Mouse (Mus musculus): ENCODE results near the gene Gm42906. TPM values are rescaled to one million over a fixed set of nuclear protein-coding genes. Genes with fewer than 3 reads are reported as not detected.

Gm42906 gene
- total RNA-seq, 2 experiments from 2014 or later: not detected

- Histone ChIP-seq H3K27ac (no peak overlapping the region; the same call in 1 of the 2 replicates), H3K4me3 (no peak overlapping the region)
- no peak for TF ChIP-seq CTCF (IDR thresholded peaks at IDR 0.05)
- intact Hi-C loops (cut with DNase I): no loop called here
- DNase-seq (ENCODE audit: extremely low spot score in 1 of 2, low spot score in 2 of 2): no peak
Measured at GRCm38 (mm10) chr5:151173774-151174173, 254.2 kb downstream of the Gm42906 start.

DNA sequence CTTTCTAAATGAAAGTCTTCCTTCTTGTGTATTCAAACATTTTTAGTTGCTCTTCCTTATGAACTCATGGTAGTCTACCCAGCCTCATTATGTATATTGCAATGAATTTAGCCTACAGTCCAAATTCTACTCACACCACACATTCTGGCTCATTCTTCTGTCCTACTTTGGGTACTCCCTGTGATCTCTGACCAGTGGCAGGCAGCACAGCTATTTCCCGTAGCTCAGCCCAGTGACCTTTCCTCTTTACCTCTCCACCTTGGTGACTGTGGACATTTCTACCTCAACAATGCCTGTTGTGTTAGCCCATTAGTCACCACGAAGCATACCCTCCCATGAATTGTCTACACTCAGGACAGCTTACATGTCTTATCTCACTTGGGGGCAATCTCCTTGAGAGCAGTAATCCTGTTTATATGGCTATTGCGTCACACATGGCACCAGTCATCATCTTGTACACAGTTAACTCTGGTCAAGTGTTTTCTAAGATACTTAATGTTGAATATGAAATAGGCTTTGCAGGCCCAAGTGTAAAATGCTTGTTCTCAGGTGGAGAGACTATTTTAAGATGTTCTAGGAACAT, 257.7 kb downstream of the Gm42906 start:
- DNase-seq (ENCODE audit: extremely low spot score in 1 of 2, low spot score in 2 of 2): no peak
- no peak for TF ChIP-seq CTCF (IDR thresholded peaks at IDR 0.05)
- intact Hi-C loops (cut with DNase I): no loop called here
- Histone ChIP-seq H3K4me3 (no peak overlapping the region), H3K27ac (no peak overlapping the region)

DNA sequence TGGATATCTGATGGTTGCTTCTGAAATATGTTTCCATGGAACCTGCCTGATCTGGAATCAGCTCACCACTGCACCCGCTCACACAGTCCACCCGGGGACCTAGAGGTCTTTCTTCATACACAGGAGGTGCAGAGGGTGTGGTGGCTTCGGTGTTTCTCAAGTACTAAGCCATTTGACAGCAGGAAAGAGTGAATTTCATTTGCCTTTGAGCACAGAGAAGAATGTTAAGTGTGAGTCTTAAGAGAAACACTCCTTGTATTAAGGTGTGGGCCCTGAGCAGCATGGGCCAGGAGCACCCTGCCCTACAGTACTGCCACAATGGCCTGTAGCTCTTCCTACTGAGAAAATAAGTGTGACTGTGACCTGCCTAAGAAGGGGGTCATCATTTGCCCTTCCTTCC, 259.8 kb downstream of the Gm42906 start:
- DNase-seq (ENCODE audit: extremely low spot score in 1 of 2, low spot score in 2 of 2): no peak
- H3K4me3 ChIP-seq: no peak overlapping the region
- TF ChIP-seq CTCF (IDR thresholded peaks at IDR 0.05): no peak
- intact Hi-C loops (cut with DNase I): no loop called here
- H3K27ac ChIP-seq: no peak overlapping the region

GRCm38 (mm10) chr5:151167641-151168040, 260.3 kb downstream of the Gm42906 start:
- intact Hi-C loops (cut with DNase I): no loop called here
- DNase-seq (ENCODE audit: extremely low spot score in 1 of 2, low spot score in 2 of 2): no peak
- no peak overlapping the region for H3K4me3 ChIP-seq
- H3K27ac ChIP-seq: no peak overlapping the region
- no peak for TF ChIP-seq CTCF (IDR thresholded peaks at IDR 0.05)

DNA sequence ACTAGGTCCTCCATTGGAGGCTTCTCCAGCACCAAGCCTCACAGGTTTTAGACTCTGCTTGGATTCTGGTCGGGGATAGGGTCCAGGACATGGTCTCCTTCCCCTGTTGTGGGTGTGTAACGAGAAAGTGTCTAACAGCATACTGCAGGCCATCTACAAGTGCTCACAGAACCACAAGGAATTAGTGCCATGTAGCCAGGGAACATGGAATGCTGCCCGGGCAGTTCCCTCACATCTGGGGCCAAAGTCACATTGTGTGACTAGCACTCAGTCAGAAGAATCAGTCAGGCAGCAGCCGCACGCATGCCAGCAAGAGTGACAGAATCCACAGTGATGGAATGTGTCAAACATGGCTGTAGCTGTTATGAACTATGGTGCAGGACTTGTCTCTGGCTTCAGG, 261.7 kb downstream of the Gm42906 start:
- intact Hi-C loops (cut with DNase I): no loop called here
- Histone ChIP-seq H3K4me3 (no peak overlapping the region), H3K27ac (0 out of 2 replicates have a peak overlapping the region, but pooled peaks have one; percentile 37)
- TF ChIP-seq CTCF (IDR thresholded peaks at IDR 0.05): no peak
- peak in 1 of 2 experiments; percentile 13 for DNase-seq (ENCODE audit: extremely low spot score in 1 of 2, low spot score in 2 of 2)

GRCm38 (mm10) chr5:151165381-151166016, 262.5 kb downstream of the Gm42906 start:
- intact Hi-C loops (cut with DNase I): no loop called here
- no peak overlapping the region for H3K27ac ChIP-seq

GRCm38 (mm10) chr5:151164815-151165214, 263.1 kb downstream of the Gm42906 start:
- TF ChIP-seq CTCF (IDR thresholded peaks at IDR 0.05): no peak
- no peak for DNase-seq (ENCODE audit: extremely low spot score in 1 of 2, low spot score in 2 of 2)
- H3K27ac ChIP-seq: peak overlapping the region; percentile 21; the same call in 1 of the 2 replicates
- H3K4me3 ChIP-seq: no peak overlapping the region
- intact Hi-C loops (cut with DNase I): no loop called here

More at GRCm38 (mm10) chr5:151165381-151166016, 262.5 kb downstream of the Gm42906 start:
- DNase-seq (ENCODE audit: extremely low spot score in 1 of 2, low spot score in 2 of 2): no peak
- H3K4me3 ChIP-seq: no peak overlapping the region
- no peak for TF ChIP-seq CTCF (IDR thresholded peaks at IDR 0.05)

GRCm38 (mm10) chr5:151162642-151163041, 265.3 kb downstream of the Gm42906 start:
- intact Hi-C loops (cut with DNase I): no loop called here
- Histone ChIP-seq H3K4me3 (no peak overlapping the region), H3K27ac (no peak overlapping the region)
- DNase-seq (ENCODE audit: extremely low spot score in 1 of 2, low spot score in 2 of 2): no peak
- TF ChIP-seq CTCF (IDR thresholded peaks at IDR 0.05): no peak

DNA sequence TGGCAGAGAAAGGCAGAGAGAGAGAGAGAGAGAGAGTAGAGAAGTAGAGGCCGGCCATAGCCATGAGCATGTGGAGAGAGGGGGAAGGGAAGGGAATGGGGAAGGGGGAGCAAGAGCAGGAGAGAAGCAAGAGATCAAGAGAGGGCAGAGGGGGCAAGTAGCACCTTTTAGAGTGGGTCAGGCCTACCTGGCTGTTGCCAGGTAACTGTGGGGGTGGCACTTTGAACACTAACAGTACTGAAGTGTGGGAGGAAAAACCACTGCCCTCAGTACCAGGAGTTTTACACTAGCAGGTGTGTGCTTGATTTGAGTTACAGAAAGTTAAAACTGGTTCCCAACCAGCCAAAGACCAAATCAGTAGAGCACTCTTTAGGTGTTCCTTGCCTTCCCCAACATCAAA, 272.7 kb downstream of the Gm42906 start:
- TF ChIP-seq CTCF (IDR thresholded peaks at IDR 0.05): no peak
- DNase-seq (ENCODE audit: extremely low spot score in 1 of 2, low spot score in 2 of 2): no peak
- intact Hi-C loops (cut with DNase I): no loop called here
- H3K4me3 ChIP-seq: no peak overlapping the region
- H3K27ac ChIP-seq: no peak overlapping the region

DNA sequence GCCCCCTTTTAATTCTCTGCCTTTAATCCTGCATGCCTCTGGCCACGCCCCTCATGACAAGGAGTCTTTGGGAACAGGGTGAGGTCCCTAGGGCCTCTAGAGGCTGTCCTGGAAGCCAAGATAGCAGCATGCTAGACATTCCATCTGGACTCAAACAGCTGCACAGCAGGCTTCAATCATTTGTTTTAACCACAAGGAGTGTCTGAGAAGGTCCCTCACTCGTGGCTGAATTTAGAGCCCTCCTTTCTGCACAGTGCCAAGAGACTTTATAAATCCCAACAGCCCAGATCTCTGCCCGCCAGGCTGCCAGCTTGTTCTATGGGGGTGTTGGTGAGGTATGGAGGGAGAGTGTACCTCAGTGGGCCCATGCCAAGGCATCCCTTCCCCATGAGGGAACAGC, 273.2 kb downstream of the Gm42906 start:
- TF ChIP-seq CTCF (IDR thresholded peaks at IDR 0.05): no peak
- intact Hi-C loops (cut with DNase I): no loop called here

GRCm38 (mm10) chr5:151154030-151154429, 273.9 kb downstream of the Gm42906 start:
- DNase-seq (ENCODE audit: extremely low spot score in 1 of 2, low spot score in 2 of 2): no peak
- intact Hi-C loops (cut with DNase I): no loop called here
- no peak overlapping the region for H3K27ac ChIP-seq
- TF ChIP-seq CTCF (IDR thresholded peaks at IDR 0.05): no peak
- H3K4me3 ChIP-seq: no peak overlapping the region

More for the DNA sequence above, 273.2 kb downstream of the Gm42906 start:
- Histone ChIP-seq H3K4me3 (no peak overlapping the region), H3K27ac (no peak overlapping the region)
- DNase-seq (ENCODE audit: extremely low spot score in 1 of 2, low spot score in 2 of 2): no peak

DNA sequence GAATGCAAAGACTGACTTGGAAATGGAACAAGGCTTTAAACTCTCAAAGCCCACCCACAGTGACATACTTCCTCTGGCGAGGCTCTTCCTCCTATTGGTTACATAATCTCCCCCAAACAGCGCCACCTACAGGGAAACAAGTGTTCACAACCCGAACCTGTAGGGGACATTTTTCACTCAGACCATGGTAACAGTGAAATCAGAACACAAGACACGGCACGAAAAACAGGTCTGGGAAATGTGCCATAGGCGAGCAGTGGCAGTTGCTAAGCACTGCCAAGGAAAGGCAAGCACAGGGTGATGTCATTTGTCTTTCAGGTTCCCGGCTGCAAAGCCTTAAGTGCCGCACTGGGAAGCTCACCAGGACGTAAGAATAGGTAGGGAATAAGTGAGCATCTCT, 276.4 kb downstream of the Gm42906 start:
- Histone ChIP-seq H3K27ac (no peak overlapping the region), H3K4me3 (no peak overlapping the region)
- intact Hi-C loops (cut with DNase I): no loop called here
- peak; percentile 16 to 28 for DNase-seq (ENCODE audit: extremely low spot score in 1 of 2, low spot score in 2 of 2)
- peak; percentile 42 for TF ChIP-seq CTCF (IDR thresholded peaks at IDR 0.05)

DNA sequence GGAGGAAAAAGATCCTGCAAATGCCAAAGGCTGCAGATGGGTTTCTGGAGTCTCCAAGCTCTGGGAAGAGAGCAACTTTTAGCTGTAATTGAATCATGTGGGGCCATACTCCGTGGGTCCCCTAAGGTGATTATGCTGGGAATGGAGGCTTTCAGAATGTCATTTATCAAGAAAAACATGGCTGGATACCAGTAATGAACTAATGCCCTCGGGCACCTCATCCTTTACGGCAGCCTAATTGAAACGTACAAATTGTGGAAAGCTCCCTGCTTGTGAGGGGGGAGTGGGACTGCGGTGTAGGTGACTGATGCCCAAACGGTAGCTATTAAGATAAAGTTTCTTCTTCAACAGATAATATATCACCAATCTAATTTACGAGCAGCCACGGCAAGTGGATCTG, 278.5 kb downstream of the Gm42906 start:
- no peak for DNase-seq (ENCODE audit: extremely low spot score in 1 of 2, low spot score in 2 of 2)
- no peak overlapping the region for H3K4me3 ChIP-seq
- TF ChIP-seq CTCF (IDR thresholded peaks at IDR 0.05): no peak
- no peak overlapping the region for H3K27ac ChIP-seq
- intact Hi-C loops (cut with DNase I): no loop called here
